Mouse (Mus musculus) ZHBTc4 (cell line): ENCODE data around the gene Pcif1.
A peak's percentile ranks its signal among the peaks of the same experiment; 100 is the strongest.
"Not testable (repeated sequence)": the region's sequence is repeated elsewhere in the genome, so short reads cannot be mapped to it uniquely, and the experiment has no call there.

Experiments used
- DNase-seq: peaks from one replicate; pipeline ENCODE4 v3.0.0-alpha.2; 2011; ENCODE audit warnings: low read depth, low spot score

Gene Pcif1

GRCm38 (mm10) chr2:164879228-164879567, at the start of gene Pcif1:
Pcif1 (plus strand) TSS chr2:164879304.
- DNase-seq, result peak; percentile 94

- DNase-seq, result no peak
Observed at GRCm38 (mm10) chr2:164831029-164831428, 48.1 kb upstream of the Pcif1 start.

GRCm38 (mm10) chr2:164832032-164832747, 46.9 kb upstream of the Pcif1 start:
- no peak for DNase-seq

- DNase-seq, result peak; percentile 86
Observed at GRCm38 (mm10) chr2:164832748-164833301, 46.3 kb upstream of the Pcif1 start, which contains the start of gene Ctsa. Ctsa (plus strand) TSS chr2:164832873.

GRCm38 (mm10) chr2:164833314-164833959, 45.7 kb upstream of the Pcif1 start, which contains the start of gene Neurl2:
Neurl2 (minus strand) TSS chr2:164833456.
- peak; percentile 98 for DNase-seq

- no peak for DNase-seq
Observed at GRCm38 (mm10) chr2:164834531-164834930, 44.6 kb upstream of the Pcif1 start.

- no peak for DNase-seq
Observed at GRCm38 (mm10) chr2:164835164-164835563, 43.9 kb upstream of the Pcif1 start.

GRCm38 (mm10) chr2:164845782-164846181, 33.3 kb upstream of the Pcif1 start:
- DNase-seq, result peak; percentile 68

- no peak for DNase-seq
Observed at GRCm38 (mm10) chr2:164850061-164850460, 29.0 kb upstream of the Pcif1 start.

- DNase-seq, result not testable (repeated sequence)
Observed at GRCm38 (mm10) chr2:164855572-164855971, 23.5 kb upstream of the Pcif1 start.

GRCm38 (mm10) chr2:164856309-164857100, 22.6 kb upstream of the Pcif1 start:
- peak; percentile 86 for DNase-seq

- peak; percentile 92 for DNase-seq
Observed at GRCm38 (mm10) chr2:164857101-164857821, 21.8 kb upstream of the Pcif1 start, which contains the start of gene Pltp. Pltp (minus strand) TSS chr2:164857711.

GRCm38 (mm10) chr2:164857842-164858553, 21.1 kb upstream of the Pcif1 start:
- peak; percentile 71 for DNase-seq

GRCm38 (mm10) chr2:164859155-164859554, 19.9 kb upstream of the Pcif1 start:
- DNase-seq, result no peak

GRCm38 (mm10) chr2:164859640-164860432, 19.3 kb upstream of the Pcif1 start:
- peak; percentile 75 for DNase-seq

GRCm38 (mm10) chr2:164861094-164861493, 18.0 kb upstream of the Pcif1 start:
- DNase-seq, result no peak

- DNase-seq, result no peak
Observed at GRCm38 (mm10) chr2:164862179-164862861, 16.8 kb upstream of the Pcif1 start.

GRCm38 (mm10) chr2:164863411-164863810, 15.7 kb upstream of the Pcif1 start:
- DNase-seq, result peak; percentile 53

GRCm38 (mm10) chr2:164864593-164864992, 14.5 kb upstream of the Pcif1 start:
- DNase-seq, result no peak
